Mouse (Mus musculus) midbrain, embryonic 11.5 days (tissue): ENCODE measurements around the gene Stat4. TPM values are rescaled to one million over a fixed set of nuclear protein-coding genes. Genes with fewer than 3 reads are reported as not detected.

Experiments used
- ATAC-seq: fragments of 200-750 bp; cut with Nextera tagmentation; 2 replicates; pipeline ENCODE4 v1.8.0; 2017; ENCODE audit warnings: moderate TSS enrichment, moderate library complexity; ENCODE audit not compliant: low FRiP score
- DNase-seq: peaks from one replicate; pipeline ENCODE4 v3.0.0; 2015; ENCODE audit warnings: low spot score; ENCODE audit errors: missing footprints
- H3K27ac ChIP-seq: fragments of 300-500 bp; sonication (generic); 2 replicates; pipeline ENCODE4 v1.5.1; 2014; ENCODE audit warnings: low read depth, low read length
- H3K27me3 ChIP-seq: fragments of 300-500 bp; sonication (generic); 2 replicates; pipeline ENCODE4 v1.6.1; 2014; ENCODE audit warnings: mild to moderate bottlenecking, low read length, moderate library complexity, mixed read lengths; ENCODE audit not compliant: control insufficient read depth, insufficient read depth
- H3K36me3 ChIP-seq: fragments of 300-500 bp; sonication (generic); 2 replicates; pipeline ENCODE4 v1.6.1; 2014; ENCODE audit warnings: mild to moderate bottlenecking, low read length, moderate library complexity, mixed read lengths; ENCODE audit not compliant: control insufficient read depth, insufficient read depth
- H3K4me1 ChIP-seq: fragments of 300-500 bp; sonication (generic); 2 replicates; pipeline ENCODE4 v1.6.1; 2014; ENCODE audit warnings: low read length; ENCODE audit not compliant: control insufficient read depth, insufficient read depth
- H3K4me2 ChIP-seq: fragments of 300-500 bp; sonication (generic); 2 replicates; pipeline ENCODE4 v1.6.1; 2014; ENCODE audit warnings: mild to moderate bottlenecking, moderate library complexity
- H3K4me3 ChIP-seq: fragments of 300-500 bp; sonication (generic); 2 replicates; pipeline ENCODE4 v1.5.1; 2014; ENCODE audit warnings: low read depth, low read length
- H3K9ac ChIP-seq: fragments of 300-500 bp; sonication (generic); 2 replicates; pipeline ENCODE4 v1.6.1; 2014; ENCODE audit warnings: low read length
- H3K9me3 ChIP-seq: fragments of 300-500 bp; sonication (generic); 2 replicates; pipeline ENCODE4 v1.6.1; 2016; ENCODE audit warnings: low read length; ENCODE audit not compliant: control insufficient read depth
- WGBS: fragments of 180-500 bp; shearing (Covaris S2); extraction: QIAGEN DNeasy Blood & Tissue Kit; methylation state at CpG from one replicate; pipeline ENCODE4 v1.1.7; 2014; 5-methylcytosine and 5-hydroxymethylcytosine counted together
- polyA plus RNA-seq: library from polyadenylated mRNA; unstranded; fragments of >200 nt; fragmentation: Nextera tagmentation; extraction: Ambion mirVana; gene quantifications from 2 replicates; pipeline ENCODE4 v1.2.1, GENCODE M21; 2014

Gene Stat4
- polyA plus RNA-seq, 1 experiment from 2014 or later = 2.5 TPM

GRCm38 (mm10) chr1:52066276-52066675 lies 79.3 kb downstream of the Stat4 start:
- ATAC-seq (no peak), DNase-seq (no peak)
- H3K4me3 ChIP-seq = no peak overlapping the region
- H3K36me3 ChIP-seq = no peaks in the 10 kb centered on the region
- no peak overlapping the region for H3K4me2 ChIP-seq
- no peaks in the 10 kb centered on the region for H3K4me1 ChIP-seq
- 90% methylated on average over 1 of the region's 1 CpGs for WGBS
- no peak overlapping the region for H3K9ac ChIP-seq
- no peak overlapping the region for H3K27ac ChIP-seq
- no peaks in the 10 kb centered on the region for H3K9me3 ChIP-seq
- no peaks in the 10 kb centered on the region for H3K27me3 ChIP-seq

GRCm38 (mm10) chr1:52066694-52067093 lies 79.7 kb downstream of the Stat4 start:
- DNase-seq (no peak), ATAC-seq (no peak)
- H3K9me3 ChIP-seq = no peaks in the 10 kb centered on the region
- 79% methylated on average over 3 of the region's 3 CpGs for WGBS
- H3K4me2 ChIP-seq = no peak overlapping the region
- H3K27ac ChIP-seq = no peak overlapping the region
- H3K27me3 ChIP-seq = no peaks in the 10 kb centered on the region
- H3K9ac ChIP-seq = no peak overlapping the region
- no peak overlapping the region for H3K4me3 ChIP-seq
- no peaks in the 10 kb centered on the region for H3K4me1 ChIP-seq
- no peaks in the 10 kb centered on the region for H3K36me3 ChIP-seq

GRCm38 (mm10) chr1:52079724-52080367 lies 92.9 kb downstream of the Stat4 start:
- H3K4me1 ChIP-seq = peaks cover 14% of the 10 kb centered on the region
- H3K4me3 ChIP-seq = no peak overlapping the region
- WGBS = 6% methylated on average over 10 of the region's 10 CpGs
- no peaks in the 10 kb centered on the region for H3K36me3 ChIP-seq
- DNase-seq = peak; percentile 90
- no peaks in the 10 kb centered on the region for H3K27me3 ChIP-seq
- H3K4me2 ChIP-seq = peak overlapping the region; percentile 15; the same call in 1 of the 2 replicates
- peak; percentile 90 for ATAC-seq
- no peak overlapping the region for H3K27ac ChIP-seq
- no peaks in the 10 kb centered on the region for H3K9me3 ChIP-seq
- no peak overlapping the region for H3K9ac ChIP-seq

- DNase-seq (peak; percentile 88), ATAC-seq (no peak)
- no peak overlapping the region for H3K4me3 ChIP-seq
- H3K9me3 ChIP-seq = no peaks in the 10 kb centered on the region
- WGBS = 5% methylated on average over 8 of the region's 8 CpGs
- no peaks in the 10 kb centered on the region for H3K36me3 ChIP-seq
- no peak overlapping the region for H3K27ac ChIP-seq
- no peak overlapping the region for H3K9ac ChIP-seq
- H3K4me2 ChIP-seq = peak overlapping the region; percentile 15; the same call in 1 of the 2 replicates
- H3K4me1 ChIP-seq = peaks cover 14% of the 10 kb centered on the region
- H3K27me3 ChIP-seq = no peaks in the 10 kb centered on the region
Measured at GRCm38 (mm10) chr1:52080375-52080774, 93.4 kb downstream of the Stat4 start.

GRCm38 (mm10) chr1:52086236-52086635 lies 99.3 kb downstream of the Stat4 start:
- WGBS = 48% methylated on average over 4 of the region's 4 CpGs

GRCm38 (mm10) chr1:52087128-52087527 lies 100.2 kb downstream of the Stat4 start:
- H3K36me3 ChIP-seq = no peaks in the 10 kb centered on the region
- H3K4me2 ChIP-seq = no peak overlapping the region
- 89% methylated on average over 1 of the region's 1 CpGs for WGBS
- no peak overlapping the region for H3K27ac ChIP-seq
- H3K4me1 ChIP-seq = no peaks in the 10 kb centered on the region
- H3K4me3 ChIP-seq = no peak overlapping the region
- ATAC-seq = no peak
- no peak overlapping the region for H3K9ac ChIP-seq
- H3K27me3 ChIP-seq = no peaks in the 10 kb centered on the region
- no peaks in the 10 kb centered on the region for H3K9me3 ChIP-seq
- DNase-seq = no peak

More at GRCm38 (mm10) chr1:52086236-52086635, 99.3 kb downstream of the Stat4 start:
- no peak overlapping the region for H3K9ac ChIP-seq
- H3K9me3 ChIP-seq = no peaks in the 10 kb centered on the region
- no peak overlapping the region for H3K4me2 ChIP-seq
- ATAC-seq = no peak
- H3K27me3 ChIP-seq = no peaks in the 10 kb centered on the region
- H3K27ac ChIP-seq = no peak overlapping the region
- no peak for DNase-seq
- H3K4me3 ChIP-seq = no peak overlapping the region
- H3K36me3 ChIP-seq = no peaks in the 10 kb centered on the region
- H3K4me1 ChIP-seq = no peaks in the 10 kb centered on the region

GRCm38 (mm10) chr1:52088634-52089033 lies 101.7 kb downstream of the Stat4 start:
- Histone ChIP-seq H3K4me3 (no peak overlapping the region), H3K27ac (no peak overlapping the region), H3K9me3 (no peaks in the 10 kb centered on the region), H3K9ac (no peak overlapping the region), H3K4me2 (no peak overlapping the region), H3K27me3 (no peaks in the 10 kb centered on the region), H3K36me3 (no peaks in the 10 kb centered on the region), H3K4me1 (no peaks in the 10 kb centered on the region)
- 72% methylated on average over 4 of the region's 4 CpGs for WGBS
- no peak for DNase-seq
- ATAC-seq = no peak

GRCm38 (mm10) chr1:52098618-52099232 lies 111.8 kb downstream of the Stat4 start:
- Histone ChIP-seq H3K4me2 (no peak overlapping the region), H3K9ac (no peak overlapping the region), H3K9me3 (no peaks in the 10 kb centered on the region), H3K4me3 (no peak overlapping the region), H3K4me1 (no peaks in the 10 kb centered on the region), H3K27ac (no peak overlapping the region), H3K27me3 (no peaks in the 10 kb centered on the region), H3K36me3 (no peaks in the 10 kb centered on the region)
- WGBS = 76% methylated on average over 3 of the region's 3 CpGs
- ATAC-seq (no peak), DNase-seq (peak; percentile 90)

GRCm38 (mm10) chr1:52100496-52100895 lies 113.5 kb downstream of the Stat4 start:
- DNase-seq = no peak
- no peaks in the 10 kb centered on the region for H3K4me1 ChIP-seq
- no peaks in the 10 kb centered on the region for H3K36me3 ChIP-seq
- no peak overlapping the region for H3K9ac ChIP-seq
- ATAC-seq = no peak
- WGBS = 76% methylated on average over 6 of the region's 6 CpGs
- no peaks in the 10 kb centered on the region for H3K9me3 ChIP-seq
- H3K27me3 ChIP-seq = no peaks in the 10 kb centered on the region
- H3K27ac ChIP-seq = no peak overlapping the region
- no peak overlapping the region for H3K4me3 ChIP-seq
- no peak overlapping the region for H3K4me2 ChIP-seq
